31 mouse cellular contexts compared by ENCODE assay signal in genomic region chr4:48766458-48766857, GRCm38 (mm10).
"Had no signal": no experiment of that assay in that cellular context is flagged by ENCODE, and none has a peak within 500 bp of the region (broad histone marks: within the 10 kb centered on the region; RNA-seq: fewer than 3 reads in every experiment).

No protein-coding gene starts in this region.

- H3K4me1 ChIP-seq: heart, embryonic 12.5 days; heart, embryonic 15.5 days; hindbrain, embryonic 10.5 days had no signal

- H3K4me2 ChIP-seq: heart, embryonic 11.5 days; heart, embryonic 12.5 days; heart, embryonic 13.5 days; heart, embryonic 15.5 days; hindbrain, embryonic 12.5 days; hindbrain, embryonic 13.5 days; hindbrain, embryonic 14.5 days; hindbrain, embryonic 15.5 days; intestine, embryonic 15.5 days; kidney, embryonic 15.5 days had no signal

- H3K36me3 ChIP-seq: heart, embryonic 12.5 days; heart, embryonic 13.5 days; heart, embryonic 15.5 days; hindbrain, embryonic 10.5 days; hindbrain, embryonic 12.5 days; hindbrain, embryonic 13.5 days; hindbrain, embryonic 15.5 days; intestine, embryonic 15.5 days; kidney, embryonic 15.5 days had no signal

- DNase-seq: heart, postnatal 10 days; heart, postnatal 14 days; heart, postnatal 36 days; heart, postnatal 4 days; kidney, adult 11 months; kidney, adult 18-20 months; kidney, adult 2 months; kidney, adult 8-10 months; kidney, adult 9 months; kidney, postnatal 10 days; kidney, postnatal 14 days; kidney, postnatal 25 days; kidney, postnatal 36 days; kidney, postnatal 4 days; layer of hippocampus, adult 9-11 months; layer of hippocampus, postnatal 36 days had no signal

- H3K27ac ChIP-seq: heart, embryonic 13.5 days; heart, embryonic 15.5 days; hindbrain, embryonic 10.5 days; hindbrain, embryonic 12.5 days; hindbrain, embryonic 13.5 days; hindbrain, embryonic 14.5 days; hindbrain, embryonic 15.5 days; hindbrain, postnatal 0 days; intestine, embryonic 15.5 days; kidney, embryonic 15.5 days; kidney, postnatal 0 days; layer of hippocampus, adult 2 months; left cerebral cortex, adult 2 months had no signal

- H3K4me3 ChIP-seq: heart, embryonic 12.5 days; heart, embryonic 13.5 days; heart, embryonic 15.5 days; hindbrain, embryonic 10.5 days; hindbrain, embryonic 12.5 days; hindbrain, embryonic 13.5 days; hindbrain, embryonic 15.5 days; intestine, embryonic 15.5 days; kidney, embryonic 15.5 days; layer of hippocampus, adult 2 months; left cerebral cortex, adult 2 months had no signal

- H3K9me3 ChIP-seq: heart, embryonic 12.5 days; heart, embryonic 13.5 days; heart, embryonic 15.5 days; hindbrain, embryonic 10.5 days; hindbrain, embryonic 12.5 days; hindbrain, embryonic 13.5 days; hindbrain, embryonic 15.5 days; intestine, embryonic 15.5 days; kidney, embryonic 15.5 days had no signal

- H3K9ac ChIP-seq: heart, embryonic 12.5 days; heart, embryonic 13.5 days; heart, embryonic 15.5 days; hindbrain, embryonic 12.5 days; hindbrain, embryonic 13.5 days; hindbrain, embryonic 14.5 days; hindbrain, embryonic 15.5 days; intestine, embryonic 15.5 days; kidney, embryonic 15.5 days had no signal

- H3K27me3 ChIP-seq: heart, embryonic 12.5 days; heart, embryonic 13.5 days; heart, embryonic 15.5 days; hindbrain, embryonic 12.5 days; hindbrain, embryonic 13.5 days; hindbrain, embryonic 15.5 days; intestine, embryonic 15.5 days; kidney, embryonic 15.5 days had no signal
